Mouse (Mus musculus): Measurements from ENCODE around the gene Tnfaip2. TPM values are rescaled to one million over a fixed set of nuclear protein-coding genes. Genes with fewer than 3 reads are reported as not detected.

The Tnfaip2 gene
- total RNA-seq, 2 experiments from 2014 or later = 41.7 to 48.7 TPM

- peak; percentile 72 for DNase-seq (ENCODE audit: low spot score)
- intact Hi-C loops (cut with DNase I) = loop anchor here (1.0 to 2.0 kb wide), 2 partner anchors 33 to 43 kb away; no protein-coding TSS in a partner anchor
Measured at GRCm38 (mm10) chr12:111425789-111426460, 16.3 kb upstream of the Tnfaip2 start.

- intact Hi-C loops (cut with DNase I) = loop anchor here (2.0 kb wide), 1 partner anchor 41 kb away; no protein-coding TSS in a partner anchor
- no peak for DNase-seq (ENCODE audit: low spot score)
Measured at GRCm38 (mm10) chr12:111427438-111428113, 14.7 kb upstream of the Tnfaip2 start.

GRCm38 (mm10) chr12:111428364-111428763, 13.9 kb upstream of the Tnfaip2 start:
- intact Hi-C loops (cut with DNase I) = no loop called here

GRCm38 (mm10) chr12:111428961-111429911, 13.0 kb upstream of the Tnfaip2 start:
- intact Hi-C loops (cut with DNase I) = no loop called here
- no peak for DNase-seq (ENCODE audit: low spot score)

More at GRCm38 (mm10) chr12:111428364-111428763, 13.9 kb upstream of the Tnfaip2 start:
- DNase-seq (ENCODE audit: low spot score) = no peak

GRCm38 (mm10) chr12:111430049-111430867, 12.0 kb upstream of the Tnfaip2 start:
- DNase-seq (ENCODE audit: low spot score) = no peak
- intact Hi-C loops (cut with DNase I) = no loop called here

GRCm38 (mm10) chr12:111430868-111431817, 11.1 kb upstream of the Tnfaip2 start:
- DNase-seq (ENCODE audit: low spot score) = no peak
- intact Hi-C loops (cut with DNase I) = no loop called here

GRCm38 (mm10) chr12:111432097-111432496, 10.2 kb upstream of the Tnfaip2 start:
- no peak for DNase-seq (ENCODE audit: low spot score)
- intact Hi-C loops (cut with DNase I) = no loop called here

- intact Hi-C loops (cut with DNase I) = no loop called here
- no peak for DNase-seq (ENCODE audit: low spot score)
Measured at GRCm38 (mm10) chr12:111432751-111433331, 9.4 kb upstream of the Tnfaip2 start.

- DNase-seq (ENCODE audit: low spot score) = no peak
- intact Hi-C loops (cut with DNase I) = no loop called here
Measured at GRCm38 (mm10) chr12:111434164-111434744, 8.0 kb upstream of the Tnfaip2 start.

- intact Hi-C loops (cut with DNase I) = no loop called here
- DNase-seq (ENCODE audit: low spot score) = no peak
Measured at GRCm38 (mm10) chr12:111434745-111435327, 7.4 kb upstream of the Tnfaip2 start.

GRCm38 (mm10) chr12:111436170-111436569, 6.1 kb upstream of the Tnfaip2 start:
- DNase-seq (ENCODE audit: low spot score) = no peak
- intact Hi-C loops (cut with DNase I) = no loop called here

GRCm38 (mm10) chr12:111436640-111437039, 5.6 kb upstream of the Tnfaip2 start:
- intact Hi-C loops (cut with DNase I) = no loop called here
- no peak for DNase-seq (ENCODE audit: low spot score)

GRCm38 (mm10) chr12:111437222-111437900, 4.9 kb upstream of the Tnfaip2 start:
- intact Hi-C loops (cut with DNase I) = no loop called here
- DNase-seq (ENCODE audit: low spot score) = no peak

- intact Hi-C loops (cut with DNase I) = no loop called here
- DNase-seq (ENCODE audit: low spot score) = no peak
Measured at GRCm38 (mm10) chr12:111438850-111439249, 3.4 kb upstream of the Tnfaip2 start.

- DNase-seq (ENCODE audit: low spot score) = no peak
- intact Hi-C loops (cut with DNase I) = no loop called here
Measured at GRCm38 (mm10) chr12:111440701-111441373, 1.4 kb upstream of the Tnfaip2 start.

- intact Hi-C loops (cut with DNase I) = no loop called here
Measured at GRCm38 (mm10) chr12:111441523-111441922, 746 bp upstream of the Tnfaip2 start.

More at GRCm38 (mm10) chr12:111441523-111441922, 746 bp upstream of the Tnfaip2 start:
- DNase-seq (ENCODE audit: low spot score) = no peak
